Mouse (Mus musculus) ES-E14 (cell line): ENCODE results near the gene Tfpi2. TPM values are rescaled to one million over a fixed set of nuclear protein-coding genes. Genes with fewer than 3 reads are reported as not detected.

Experiments used
- DNase-seq: peaks from one replicate; pipeline ENCODE4 v3.0.0-alpha.2; 2013; ENCODE audit warnings: low read depth, low spot score
- H3K27ac ChIP-seq: 2 replicates; pipeline ENCODE4 v1.5.1; 2012; ENCODE audit warnings: low read depth, mild to moderate bottlenecking, low read length, moderate library complexity, mixed read lengths; ENCODE audit not compliant: poor library complexity, insufficient read depth, severe bottlenecking
- H3K36me3 ChIP-seq: 2 replicates; pipeline ENCODE4 v1.6.1; 2012; ENCODE audit warnings: mild to moderate bottlenecking, low read length, moderate library complexity, mixed read lengths; ENCODE audit not compliant: control insufficient read depth, poor library complexity, insufficient read depth, severe bottlenecking
- H3K4me1 ChIP-seq, 2 experiments: fragments of 150-350 bp in 1 of 2; sonication (generic) in 1 of 2; 2 replicates each; pipeline ENCODE4 v1.6.1; 2012; ENCODE audit warnings: low read length in 2 of 2, mild to moderate bottlenecking in 1 of 2, mixed read lengths in 1 of 2; ENCODE audit not compliant: control insufficient read depth in 2 of 2, insufficient read depth in 2 of 2, poor library complexity in 1 of 2
- H3K4me3 ChIP-seq, 2 experiments: fragments of 150-350 bp in 1 of 2; sonication (generic) in 1 of 2; 2 replicates each; pipeline ENCODE4 v1.5.1; 2012; ENCODE audit warnings: low read length in 2 of 2, low read depth in 1 of 2, mild to moderate bottlenecking in 1 of 2, mixed read lengths in 1 of 2; ENCODE audit not compliant: insufficient read depth in 1 of 2, poor library complexity in 1 of 2, severe bottlenecking in 1 of 2
- H3K9ac ChIP-seq: 2 replicates; pipeline ENCODE4 v1.6.1; 2012; ENCODE audit warnings: low read depth, mild to moderate bottlenecking, low read length, mixed read lengths; ENCODE audit not compliant: poor library complexity, insufficient read depth, severe bottlenecking
- H3K9me3 ChIP-seq: fragments of 150-350 bp; sonication (generic); 2 replicates; pipeline ENCODE4 v1.6.1; 2012; ENCODE audit warnings: low read depth, mild to moderate bottlenecking, low read length; ENCODE audit not compliant: control insufficient read depth, insufficient read depth
- CHD2 ChIP-seq: IDR thresholded peaks from 2 replicates; pipeline ENCODE4 v1.6.1; 2014; ENCODE audit warnings: mild to moderate bottlenecking, low read depth, low read length, inconsistent platforms
- HCFC1 ChIP-seq: IDR thresholded peaks from 2 replicates; pipeline ENCODE4 v1.6.1; 2012; ENCODE audit warnings: low read length, inconsistent platforms, borderline replicate concordance; ENCODE audit not compliant: insufficient read depth
- MAFK ChIP-seq: IDR thresholded peaks from 2 replicates; pipeline ENCODE4 v1.6.1; 2014; ENCODE audit warnings: mild to moderate bottlenecking, low read depth, low read length, inconsistent platforms; ENCODE audit not compliant: insufficient read depth
- ZC3H11A ChIP-seq: IDR thresholded peaks from 2 replicates; pipeline ENCODE4 v1.6.1; 2012; ENCODE audit warnings: low read depth, mild to moderate bottlenecking, inconsistent platforms, low read length, borderline replicate concordance
- ZNF384 ChIP-seq: IDR thresholded peaks from 2 replicates; pipeline ENCODE4 v1.6.1; 2012; ENCODE audit warnings: low read depth, low read length, inconsistent platforms
- in situ Hi-C, 2 experiments: fragments of 600-800 bp; cut with MboI; formaldehyde crosslinking; loops; one replicate each; pipeline ENCODE4 v1.15.1; 2025; ENCODE audit warnings: low sequenced_read_pairs in 2 of 2, inconsistent platforms in 1 of 2; ENCODE audit not compliant: unreplicated experiment in 2 of 2
- total RNA-seq: library from RNA; depleted of rRNA; stranded (reverse); fragments of 300-350 nt; gene quantifications from 2 replicates; pipeline ENCODE4 v1.2.3, GENCODE M21; 2012

The Tfpi2 gene
- total RNA-seq, 1 experiment = 0.67 TPM

DNA sequence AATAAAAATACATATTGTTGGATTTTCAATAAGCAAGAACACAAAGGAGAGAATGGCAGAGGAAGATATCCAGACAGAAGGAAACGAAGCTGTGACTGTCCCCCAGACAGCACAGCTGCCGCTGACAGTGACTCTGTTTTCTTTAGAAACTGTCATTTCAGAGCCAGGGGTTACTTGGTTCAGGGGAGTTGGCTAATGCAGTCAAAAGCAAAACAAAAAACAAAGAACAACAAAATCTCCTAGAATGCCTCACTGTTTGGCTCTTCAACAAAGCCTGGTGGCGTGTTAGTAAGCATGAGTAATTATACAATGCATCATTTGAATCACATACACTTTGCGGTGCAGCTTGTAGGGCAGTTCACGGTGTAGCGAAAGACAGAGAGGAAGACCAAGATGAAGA is 10.6 kb upstream of the Tfpi2 start:
- H3K36me3 ChIP-seq = no peaks in the 10 kb centered on the region
- in situ Hi-C loops = no loop called here
- DNase-seq = no peak

DNA sequence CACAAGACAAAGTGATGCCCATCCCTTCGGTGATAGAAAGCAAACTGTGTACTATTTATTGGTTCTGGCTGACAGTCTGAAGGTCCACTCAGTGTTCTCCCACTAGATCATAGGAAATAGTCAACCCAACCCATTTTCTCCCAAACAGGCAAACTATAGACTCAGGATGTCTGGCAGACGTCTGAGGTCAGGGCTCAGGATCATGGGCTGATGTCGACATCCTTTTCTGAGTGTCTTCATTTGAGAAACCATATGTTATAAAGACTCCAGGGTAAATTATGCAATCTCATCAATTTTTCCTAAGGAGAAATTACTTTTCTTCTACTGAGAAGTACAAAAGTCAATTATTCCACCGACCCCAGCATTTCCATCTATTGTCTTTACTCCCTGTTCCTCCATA is 9.4 kb upstream of the Tfpi2 start:
- TF ChIP-seq ZNF384 (no peak), HCFC1 (no peak), CHD2 (no peak), ZC3H11A (no peak), MAFK (no peak)
- Histone ChIP-seq H3K9ac (no peak overlapping the region), H3K4me1 (no peaks in the 10 kb centered on the region), H3K27ac (no peak overlapping the region), H3K4me3 (no peak overlapping the region), H3K9me3 (no peaks in the 10 kb centered on the region), H3K36me3 (no peaks in the 10 kb centered on the region)
- in situ Hi-C loops = no loop called here
- DNase-seq = no peak

More for the DNA sequence above, 10.6 kb upstream of the Tfpi2 start:
- TF ChIP-seq ZC3H11A (no peak), CHD2 (no peak), HCFC1 (no peak), MAFK (no peak), ZNF384 (no peak)
- Histone ChIP-seq H3K9ac (no peak overlapping the region), H3K4me1 (no peaks in the 10 kb centered on the region), H3K4me3 (no peak overlapping the region), H3K9me3 (no peaks in the 10 kb centered on the region), H3K27ac (no peak overlapping the region)

DNA sequence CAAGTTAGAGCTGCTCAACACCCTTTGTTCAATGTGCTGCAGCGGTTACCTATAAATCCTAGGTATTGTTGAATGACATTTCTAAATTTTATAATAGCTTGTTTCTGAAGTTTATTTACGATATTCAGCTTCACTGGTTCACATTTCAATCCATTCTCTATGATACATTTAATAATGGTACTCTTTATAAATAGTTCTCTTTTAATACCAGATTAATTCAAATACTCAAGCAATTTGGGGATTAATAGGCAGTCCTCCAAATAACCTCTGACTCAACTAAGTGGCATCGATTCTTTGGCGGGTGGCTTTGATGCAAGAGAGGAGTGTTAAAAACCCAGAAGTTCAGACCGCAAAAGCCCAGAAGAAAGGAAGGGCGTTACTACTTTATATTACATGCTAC is 4.8 kb upstream of the Tfpi2 start, which contains the start of gene Gngt1:
Gene Gngt1, plus strand, starts transcription at position 301 of the 400 bp plus-strand sequence.
- TF ChIP-seq MAFK (no peak), ZC3H11A (no peak), HCFC1 (no peak), ZNF384 (no peak), CHD2 (no peak)
- Histone ChIP-seq H3K4me3 (no peak within 1 kb of the TSS), H3K36me3 (no peaks in the 10 kb centered on the region), H3K9ac (no peak within 1 kb of the TSS), H3K4me1 (no peaks in the 10 kb centered on the region), H3K9me3 (no peaks in the 10 kb centered on the region), H3K27ac (no peak within 1 kb of the TSS)
- DNase-seq = no peak
- in situ Hi-C loops = no loop called here

DNA sequence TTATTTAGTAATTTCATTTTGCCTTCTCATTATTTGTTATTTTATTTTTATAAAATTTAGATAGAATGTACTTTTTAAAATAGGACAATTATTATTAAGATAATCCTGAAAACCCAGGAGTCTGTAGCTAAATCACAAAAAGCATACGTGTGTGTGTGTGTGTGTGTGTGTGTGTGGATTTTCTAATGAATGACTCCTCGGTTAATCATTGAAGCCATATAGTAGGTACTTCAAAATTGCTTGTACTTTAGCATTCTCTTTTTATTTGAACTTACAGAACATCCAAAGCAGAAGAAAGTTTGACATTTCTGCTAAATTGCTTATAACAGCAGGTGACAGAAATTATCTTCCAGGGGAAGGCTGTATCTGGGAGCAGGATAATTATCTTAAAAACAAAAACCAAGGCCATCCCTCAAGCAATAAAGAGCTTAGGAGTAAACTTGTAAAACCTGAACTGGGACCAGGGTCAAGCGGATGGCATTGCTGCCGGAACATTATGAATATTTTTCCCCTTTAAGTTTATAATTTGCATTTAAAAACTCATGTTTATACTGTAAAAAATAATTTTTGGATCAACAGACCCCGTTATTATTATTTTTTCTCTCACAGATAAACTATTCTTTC is 5.9 kb downstream of the Tfpi2 start:
- H3K36me3 ChIP-seq = no peaks in the 10 kb centered on the region
- H3K4me1 ChIP-seq = no peaks in the 10 kb centered on the region
- in situ Hi-C loops = no loop called here
- no peak for TF ChIP-seq ZNF384
- DNase-seq = no peak
- no peak overlapping the region for H3K9ac ChIP-seq
- no peaks in the 10 kb centered on the region for H3K9me3 ChIP-seq
- no peak overlapping the region for H3K4me3 ChIP-seq
- no peak overlapping the region for H3K27ac ChIP-seq

DNA sequence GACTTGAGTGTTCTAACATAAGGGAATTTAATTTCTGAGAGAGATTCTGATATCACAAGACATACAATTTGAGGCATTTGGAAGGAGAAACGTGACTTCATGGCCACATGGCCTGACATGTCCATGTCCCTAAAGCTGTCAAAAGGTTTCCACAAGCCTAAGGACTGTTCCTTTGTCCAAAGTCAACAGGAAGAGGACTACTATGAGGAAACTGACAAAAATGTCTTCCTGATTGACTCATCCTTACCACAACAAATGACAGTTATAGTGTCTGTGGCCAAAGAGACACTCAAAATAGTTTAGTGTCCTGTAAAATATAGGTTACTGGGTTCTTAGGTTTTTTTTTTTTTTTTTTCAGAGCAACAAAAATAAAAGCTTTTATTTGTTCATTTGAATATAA is 15.0 kb downstream of the Tfpi2 start:
- no peak for TF ChIP-seq MAFK
- no peak for TF ChIP-seq ZC3H11A
- TF ChIP-seq ZNF384 = no peak
- no peak for TF ChIP-seq CHD2
- no peak for TF ChIP-seq HCFC1
- H3K27ac ChIP-seq = no peak overlapping the region
- no peak overlapping the region for H3K4me3 ChIP-seq
- DNase-seq = no peak
- no peaks in the 10 kb centered on the region for H3K4me1 ChIP-seq
- no peaks in the 10 kb centered on the region for H3K9me3 ChIP-seq
- no peak overlapping the region for H3K9ac ChIP-seq
- in situ Hi-C loops = no loop called here
- H3K36me3 ChIP-seq = no peaks in the 10 kb centered on the region
